Mouse (Mus musculus): ENCODE data around the gene Abcc12.

- TF ChIP-seq CTCF (IDR thresholded peaks at IDR 0.05; ENCODE audit: low read depth) (no peak), EP300 (IDR thresholded peaks at IDR 0.05; ENCODE audit: low read depth) (no peak)
Measured at GRCm38 (mm10) chr8:86603174-86603573, 22.7 kb upstream of the Abcc12 start.

Measured in liver, embryonic 14.5 days (tissue).